Mouse (Mus musculus) CH12.LX (cell line): ENCODE results near the gene Uxs1. TPM values are rescaled to one million over a fixed set of nuclear protein-coding genes. Genes with fewer than 3 reads are reported as not detected.

Experiments used
- DNase-seq: peaks from one replicate; pipeline ENCODE4 v3.0.0-alpha.2; 2013; ENCODE audit errors: extremely low read depth
- H3K27ac ChIP-seq: 2 replicates; pipeline ENCODE4 v1.5.1; 2012; ENCODE audit warnings: low read depth, mild to moderate bottlenecking, control low read depth, moderate library complexity; ENCODE audit not compliant: insufficient read depth
- H3K27me3 ChIP-seq: replicated peaks from 2 replicates; pipeline ENCODE3; 2012; ENCODE audit warnings: inconsistent platforms
- H3K36me3 ChIP-seq, 2 experiments: replicated peaks in 1 of 2; 2 replicates each; pipeline versions ENCODE3 to v1.6.1; 2012; ENCODE audit warnings: inconsistent platforms in 1 of 2, low read length in 1 of 2, mild to moderate bottlenecking in 1 of 2, mixed read lengths in 1 of 2, moderate library complexity in 1 of 2; ENCODE audit not compliant: control insufficient read depth in 1 of 2, insufficient read depth in 1 of 2
- H3K4me1 ChIP-seq, 2 experiments: 2 replicates each; pipeline ENCODE4 v1.6.1; 2012; ENCODE audit warnings: inconsistent platforms in 1 of 2, moderate library complexity in 1 of 2; ENCODE audit not compliant: insufficient read depth in 2 of 2, control insufficient read depth in 1 of 2
- H3K4me2 ChIP-seq: 2 replicates; pipeline ENCODE4 v1.6.1; 2012; ENCODE audit warnings: low read depth, mild to moderate bottlenecking, control low read depth; ENCODE audit not compliant: poor library complexity, insufficient read depth, severe bottlenecking
- H3K4me3 ChIP-seq, 3 experiments: fragments of 150-350 bp in 1 of 3; sonication (generic) in 1 of 3; replicated peaks in 1 of 3; 2 replicates each; pipeline versions ENCODE3 to v1.5.1; 2011 to 2012; ENCODE audit warnings: low read depth in 2 of 3, low read length in 2 of 3, mild to moderate bottlenecking in 2 of 3, moderate library complexity in 2 of 3, control low read depth in 1 of 3, improper control_type of control experiment in 1 of 3, inconsistent platforms in 1 of 3, mixed read lengths in 1 of 3; ENCODE audit not compliant: poor library complexity in 1 of 3
- H3K79me2 ChIP-seq: replicated peaks from 2 replicates; pipeline ENCODE4 v1.6.1; 2012; ENCODE audit warnings: mild to moderate bottlenecking, moderate library complexity; ENCODE audit not compliant: control insufficient read depth, poor library complexity, insufficient read depth, severe bottlenecking; ENCODE audit errors: extremely low read depth
- H3K9ac ChIP-seq: 2 replicates; pipeline ENCODE4 v1.6.1; 2012; ENCODE audit warnings: low read depth, mild to moderate bottlenecking, control low read depth, moderate library complexity; ENCODE audit not compliant: insufficient read depth
- H3K9me3 ChIP-seq: replicated peaks from 2 replicates; pipeline ENCODE3; 2012; ENCODE audit warnings: low read length, inconsistent platforms, mixed read lengths
- BHLHE40 ChIP-seq: IDR thresholded peaks from 2 replicates; pipeline ENCODE4 v1.6.1; 2011; ENCODE audit warnings: mild to moderate bottlenecking, low read depth, low read length, improper control_type of control experiment
- CHD2 ChIP-seq: IDR thresholded peaks from 2 replicates; pipeline ENCODE4 v1.6.1; 2011; ENCODE audit warnings: low read length, improper control_type of control experiment
- ELF1 ChIP-seq: IDR thresholded peaks from 2 replicates; pipeline ENCODE4 v1.6.1; 2014; ENCODE audit warnings: low read depth, mild to moderate bottlenecking, inconsistent platforms, low read length, improper control_type of control experiment
- EP300 ChIP-seq: IDR thresholded peaks from 2 replicates; pipeline ENCODE4 v1.6.1; 2011; ENCODE audit warnings: low read length, improper control_type of control experiment
- GABPA ChIP-seq: IDR thresholded peaks from 2 replicates; pipeline ENCODE4 v1.6.1; 2012; ENCODE audit warnings: low read depth, low read length, improper control_type of control experiment, inconsistent platforms; ENCODE audit not compliant: insufficient replicate concordance
- HCFC1 ChIP-seq: IDR thresholded peaks from 2 replicates; pipeline ENCODE4 v1.6.1; 2012; ENCODE audit warnings: low read depth, mild to moderate bottlenecking, inconsistent platforms, low read length, improper control_type of control experiment
- JUN ChIP-seq: IDR thresholded peaks from 2 replicates; pipeline ENCODE4 v1.6.1; 2011; ENCODE audit warnings: low read depth, mild to moderate bottlenecking, low read length, improper control_type of control experiment, moderate library complexity; ENCODE audit not compliant: insufficient read depth
- MAX ChIP-seq: IDR thresholded peaks from 2 replicates; pipeline ENCODE4 v1.6.1; 2011; ENCODE audit warnings: low read length, improper control_type of control experiment
- MEF2A ChIP-seq: IDR thresholded peaks from 2 replicates; pipeline ENCODE4 v1.6.1; 2014; ENCODE audit warnings: low read depth, mild to moderate bottlenecking, inconsistent platforms, low read length, improper control_type of control experiment, borderline replicate concordance
- MXI1 ChIP-seq: IDR thresholded peaks from 2 replicates; pipeline ENCODE4 v1.6.1; 2011; ENCODE audit warnings: mild to moderate bottlenecking, low read depth, low read length, improper control_type of control experiment
- MYC ChIP-seq: IDR thresholded peaks from 2 replicates; pipeline ENCODE4 v1.6.1; 2011; ENCODE audit warnings: low read depth, mild to moderate bottlenecking, improper control_type of control experiment, low read length
- NELFE ChIP-seq: IDR thresholded peaks from 2 replicates; pipeline ENCODE4 v1.6.1; 2011; ENCODE audit warnings: low read depth, low read length, improper control_type of control experiment
- RCOR1 ChIP-seq: conservative IDR thresholded peaks from 2 replicates; pipeline ENCODE4 v1.6.1; 2012; ENCODE audit warnings: low read depth, mild to moderate bottlenecking, inconsistent platforms, low read length, improper control_type of control experiment
- SMC3 ChIP-seq: IDR thresholded peaks from 2 replicates; pipeline ENCODE4 v1.6.1; 2011; ENCODE audit warnings: low read depth, low read length, improper control_type of control experiment
- TBP ChIP-seq: conservative IDR thresholded peaks from 2 replicates; pipeline ENCODE4 v1.6.1; 2011; ENCODE audit warnings: low read depth, low read length, improper control_type of control experiment
- TCF12 ChIP-seq: IDR thresholded peaks from 2 replicates; pipeline ENCODE4 v1.6.1; 2014; ENCODE audit warnings: low read depth, mild to moderate bottlenecking, inconsistent platforms, low read length, improper control_type of control experiment
- ZKSCAN1 ChIP-seq: IDR thresholded peaks from 2 replicates; pipeline ENCODE4 v1.6.1; 2012; ENCODE audit warnings: low read depth, inconsistent platforms, low read length, improper control_type of control experiment, borderline replicate concordance
- dilution Hi-C: fragments of 300-500 bp; cut with MboI; formaldehyde crosslinking; loops from 2 replicates; pipeline ENCODE4 v1.14.3; 2020; ENCODE audit warnings: low sequenced_read_pairs; ENCODE audit not compliant: extremely low pct_unique_long_range_greater_than_20kb, extremely low pct_ligation_motif_present
- in situ Hi-C: fragments of 300-500 bp; cut with MboI; formaldehyde crosslinking; loops from 3 replicates; pipeline ENCODE4 v1.14.3; 2019; ENCODE audit warnings: low sequenced_read_pairs, low pct_ligation_motif_present, low pct_unique_long_range_greater_than_20kb, mixed read lengths
- polyA plus RNA-seq: library from polyadenylated mRNA; unstranded; fragments of >175 nt; gene quantifications from 2 replicates; pipeline ENCODE4 v1.2.1, GENCODE M21; 2012; ENCODE audit warnings: low read depth; ENCODE audit not compliant: insufficient read length
- total RNA-seq, 2 experiments: library from RNA; depleted of rRNA; stranded (reverse); fragments of 300-350 nt in 1 of 2; fragments of >200 nt in 1 of 2; gene quantifications; 2 replicates each; pipeline ENCODE4 v1.2.3; 2012 to 2014

Uxs1 gene
- total and polyA plus RNA-seq, 3 experiments: 18.4 to 33.3 (median 31.3) TPM

DNA sequence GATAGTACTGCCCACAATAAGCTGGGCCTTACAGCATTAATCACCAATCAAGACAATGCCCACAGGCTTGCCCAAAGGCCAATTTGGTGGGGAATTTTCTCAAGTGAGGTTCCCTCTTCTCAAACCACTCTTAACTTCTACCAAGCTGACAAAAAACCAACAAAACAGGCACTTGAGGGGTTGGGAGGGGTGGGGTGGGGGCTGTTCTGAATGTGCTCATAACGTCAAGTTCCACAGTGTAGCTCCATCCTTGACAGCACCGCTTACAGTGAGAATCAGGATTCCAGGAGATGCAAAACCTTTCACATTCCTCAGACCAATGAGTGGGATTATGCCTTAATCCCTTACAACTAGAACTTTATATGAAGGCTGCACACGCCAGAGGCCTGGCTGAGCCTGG lies 44.4 kb downstream of the Uxs1 start:
- Histone ChIP-seq H3K36me3 (peaks cover 14 to 74% of the 10 kb centered on the region in 2 experiments), H3K9me3 (no peaks in the 10 kb centered on the region), H3K4me3 (no peak overlapping the region), H3K79me2 (no peaks in the 10 kb centered on the region), H3K4me2 (no peak overlapping the region), H3K27me3 (no peaks in the 10 kb centered on the region), H3K27ac (no peak overlapping the region), H3K9ac (no peak overlapping the region), H3K4me1 (no peaks in the 10 kb centered on the region)
- TF ChIP-seq TCF12 (no peak), JUN (no peak), CHD2 (no peak), MEF2A (no peak), RCOR1 (no peak), MAX (no peak), SMC3 (no peak), EP300 (no peak), MYC (no peak), ELF1 (no peak), NELFE (no peak), ZKSCAN1 (no peak), HCFC1 (no peak), GABPA (no peak)
- DNase-seq: no peak
- in situ Hi-C loops: no loop called here
- dilution Hi-C loops: no loop called here

DNA sequence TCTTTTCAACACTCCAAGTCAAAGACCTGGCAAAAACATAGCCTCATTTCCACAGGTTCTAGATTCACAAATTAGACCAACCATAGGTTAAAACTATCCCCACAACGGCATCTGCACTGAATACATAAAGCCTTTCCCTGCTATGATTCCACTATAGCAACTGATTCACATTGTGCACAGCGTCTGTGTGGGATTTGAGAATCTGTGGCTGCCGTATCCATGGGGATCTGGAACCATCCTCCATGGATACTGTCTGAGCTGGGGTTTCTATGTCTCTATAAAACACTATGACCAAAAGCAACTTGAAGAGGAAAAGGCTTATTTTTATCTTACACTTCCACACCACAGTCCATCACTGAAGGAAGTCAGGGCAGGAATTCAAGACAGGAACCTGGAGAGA lies 44.9 kb downstream of the Uxs1 start:
- H3K9me3 ChIP-seq: no peaks in the 10 kb centered on the region
- H3K4me1 ChIP-seq: no peaks in the 10 kb centered on the region
- H3K4me3 ChIP-seq: no peak overlapping the region
- no peak overlapping the region for H3K4me2 ChIP-seq
- H3K36me3 ChIP-seq: peaks cover 14 to 72% of the 10 kb centered on the region in 2 experiments
- TF ChIP-seq MXI1: no peak
- TF ChIP-seq BHLHE40: no peak
- TF ChIP-seq MEF2A: no peak
- no peak for TF ChIP-seq RCOR1
- no peak for TF ChIP-seq ELF1
- TF ChIP-seq TBP: no peak
- no peaks in the 10 kb centered on the region for H3K79me2 ChIP-seq
- H3K9ac ChIP-seq: no peak overlapping the region
- no peak overlapping the region for H3K27ac ChIP-seq
- DNase-seq: no peak
- dilution Hi-C loops: no loop called here
- H3K27me3 ChIP-seq: no peaks in the 10 kb centered on the region
- in situ Hi-C loops: no loop called here
